ENCODE assay signal across 9 mouse cellular contexts in genomic region chr6:52851019-52851418, GRCm38 (mm10).
DNase-seq lines count a peak whose midpoint lies in the region; ATAC-seq lines count a peak whose summit lies in the region.
"Had no signal": no experiment of that assay in that cellular context is flagged by ENCODE, and none has a peak within 500 bp of the region (broad histone marks: within the 10 kb centered on the region; RNA-seq: fewer than 3 reads in every experiment).

No protein-coding gene starts in this region.

- H3K36me3 ChIP-seq in midbrain, embryonic 12.5 days = no peaks in the 10 kb centered on the region
- H3K36me3 ChIP-seq in midbrain, embryonic 10.5 days = no peaks in the 10 kb centered on the region
- no peaks in the 10 kb centered on the region for H3K36me3 ChIP-seq in hindbrain, embryonic 12.5 days
- no peaks in the 10 kb centered on the region for H3K36me3 ChIP-seq in limb, embryonic 15.5 days
- H3K36me3 ChIP-seq in intestine, embryonic 16.5 days (ENCODE audit: control insufficient read depth, insufficient read depth, low read length) = no peaks in the 10 kb centered on the region
- H3K36me3 ChIP-seq: liver, embryonic 13.5 days had no signal

- H3K27me3 ChIP-seq in midbrain, embryonic 12.5 days = no peaks in the 10 kb centered on the region
- H3K27me3 ChIP-seq in midbrain, embryonic 10.5 days (ENCODE audit: low read depth, poor library complexity, severe bottlenecking) = no peaks in the 10 kb centered on the region
- H3K27me3 ChIP-seq in hindbrain, embryonic 12.5 days = no peaks in the 10 kb centered on the region
- no peaks in the 10 kb centered on the region for H3K27me3 ChIP-seq in limb, embryonic 15.5 days
- H3K27me3 ChIP-seq in intestine, embryonic 16.5 days (replicated peaks; ENCODE audit: control insufficient read depth, insufficient read depth, low read length) = no peaks in the 10 kb centered on the region
- H3K27me3 ChIP-seq: liver, embryonic 13.5 days had no signal

- WGBS in midbrain, embryonic 12.5 days = 84% methylated on average over 5 of the region's 5 CpGs
- WGBS in midbrain, embryonic 10.5 days = 91% methylated on average over 5 of the region's 5 CpGs
- WGBS in hindbrain, embryonic 12.5 days = 64% methylated on average over 5 of the region's 5 CpGs
- WGBS in limb, embryonic 15.5 days = 41% methylated on average over 5 of the region's 5 CpGs
- 62% methylated on average over 5 of the region's 5 CpGs for WGBS in intestine, embryonic 16.5 days

- no peak for ATAC-seq in midbrain, embryonic 12.5 days (ENCODE audit: low FRiP score, low read depth)
- ATAC-seq in hindbrain, embryonic 12.5 days (ENCODE audit: low FRiP score) = no peak
- 0 out of 2 replicates have a peak, but pooled peaks have one; percentile 25 for ATAC-seq in limb, embryonic 15.5 days (ENCODE audit: insufficient number of reproducible peaks, low FRiP score, low TSS enrichment, low read depth)
- ATAC-seq in activated CD4-positive, CD25-positive, alpha-beta regulatory T cell, adult 4 months = no peak
- no peak for ATAC-seq in intestine, embryonic 16.5 days

- no peak overlapping the region for H3K4me2 ChIP-seq in midbrain, embryonic 12.5 days (replicated peaks)
- H3K4me2 ChIP-seq in hindbrain, embryonic 12.5 days (replicated peaks) = no peak overlapping the region
- H3K4me2 ChIP-seq in limb, embryonic 15.5 days = no peak overlapping the region
- H3K4me2 ChIP-seq in intestine, embryonic 16.5 days (ENCODE audit: low read depth, low read length) = no peak overlapping the region
- H3K4me2 ChIP-seq: liver, embryonic 13.5 days had no signal

- H3K9ac ChIP-seq in midbrain, embryonic 12.5 days (replicated peaks) = no peak overlapping the region
- no peak overlapping the region for H3K9ac ChIP-seq in hindbrain, embryonic 12.5 days
- H3K9ac ChIP-seq in limb, embryonic 15.5 days = no peak overlapping the region
- no peak overlapping the region for H3K9ac ChIP-seq in intestine, embryonic 16.5 days (ENCODE audit: low read depth, low read length)
- H3K9ac ChIP-seq: liver, embryonic 13.5 days had no signal

- DNase-seq in midbrain, embryonic 10.5 days (ENCODE audit: low spot score) = no peak
- DNase-seq in gastrocnemius, adult 18-20 months (ENCODE audit: low spot score) = peak; percentile 70
- no peak for DNase-seq in spleen, adult 12 weeks (ENCODE audit: low spot score)
- DNase-seq: liver, embryonic 13.5 days had no signal

- no peak overlapping the region for H3K4me3 ChIP-seq in midbrain, embryonic 12.5 days
- H3K4me3 ChIP-seq in midbrain, embryonic 10.5 days = no peak overlapping the region
- no peak overlapping the region for H3K4me3 ChIP-seq in hindbrain, embryonic 12.5 days
- H3K4me3 ChIP-seq in limb, embryonic 15.5 days = no peak overlapping the region
- H3K4me3 ChIP-seq in intestine, embryonic 16.5 days (ENCODE audit: low read length) = no peak overlapping the region
- H3K4me3 ChIP-seq: liver, embryonic 13.5 days had no signal

- H3K4me1 ChIP-seq in midbrain, embryonic 12.5 days = peaks cover 19% of the 10 kb centered on the region
- peaks cover 13% of the 10 kb centered on the region for H3K4me1 ChIP-seq in midbrain, embryonic 10.5 days
- H3K4me1 ChIP-seq in hindbrain, embryonic 12.5 days = peaks cover 31% of the 10 kb centered on the region
- peaks cover 43% of the 10 kb centered on the region for H3K4me1 ChIP-seq in limb, embryonic 15.5 days
- 0 out of 2 replicates have a peak, but pooled peaks cover 3% of the 10 kb centered on the region for H3K4me1 ChIP-seq in intestine, embryonic 16.5 days (ENCODE audit: control insufficient read depth, insufficient read depth, low read length)
- H3K4me1 ChIP-seq: liver, embryonic 13.5 days had no signal

- peak overlapping the region; percentile 39; the same call in 1 of the 2 replicates for H3K27ac ChIP-seq in midbrain, embryonic 12.5 days (replicated peaks)
- no peak overlapping the region for H3K27ac ChIP-seq in midbrain, embryonic 10.5 days (replicated peaks)
- peak overlapping the region; percentile 31; the same call in 1 of the 2 replicates for H3K27ac ChIP-seq in hindbrain, embryonic 12.5 days
- H3K27ac ChIP-seq in limb, embryonic 15.5 days = peak overlapping the region; percentile 77
- no peak overlapping the region for H3K27ac ChIP-seq in intestine, embryonic 16.5 days (ENCODE audit: low read length)
- H3K27ac ChIP-seq: liver, embryonic 13.5 days had no signal

- no peaks in the 10 kb centered on the region for H3K9me3 ChIP-seq in midbrain, embryonic 12.5 days
- H3K9me3 ChIP-seq in midbrain, embryonic 10.5 days (replicated peaks) = no peaks in the 10 kb centered on the region
- no peaks in the 10 kb centered on the region for H3K9me3 ChIP-seq in hindbrain, embryonic 12.5 days (replicated peaks)
- no peaks in the 10 kb centered on the region for H3K9me3 ChIP-seq in limb, embryonic 15.5 days
- no peaks in the 10 kb centered on the region for H3K9me3 ChIP-seq in intestine, embryonic 16.5 days (ENCODE audit: control insufficient read depth, low read length)
- H3K9me3 ChIP-seq: liver, embryonic 13.5 days had no signal

Comparison
In these comparisons a context has a peak if more than half of its experiments do, and no peak if none do; other contexts are left out.
1. H3K27ac ChIP-seq: peak in midbrain, embryonic 12.5 days (single experiment), hindbrain, embryonic 12.5 days (single experiment) and limb, embryonic 15.5 days (single experiment); none in midbrain, embryonic 10.5 days (single experiment) and intestine, embryonic 16.5 days (single experiment).